Mouse (Mus musculus) heart, postnatal 10 days (tissue): Measurements from ENCODE around the gene Srf. TPM values are rescaled to one million over a fixed set of nuclear protein-coding genes. Genes with fewer than 3 reads are reported as not detected.

ENCODE experiments used
- DNase-seq, 2 experiments: peaks; one replicate each; pipeline ENCODE4 v3.0.0; 2021
- intact Hi-C: fragments of 180-260 bp; cut with DNase I; formaldehyde crosslinking; loops from one replicate; pipeline ENCODE4 v1.15.1; 2025
- total RNA-seq, 2 experiments: library from RNA; stranded (reverse); gene quantifications; 2 replicates each; pipeline ENCODE4 v1.2.3; 2021

Gene Srf
- total RNA-seq = 100 to 1,000 TPM; 129 to 134 TPM

- peak; percentile 97 to 98 for DNase-seq
- intact Hi-C loops = loop anchor here (5.0 to 10.0 kb wide), 2 partner anchors 81 to 149 kb away; partner anchors contain the start of gene Ppp2r5d
Observed at GRCm38 (mm10) chr17:46555673-46556583, at the start of gene Srf. TSS of gene Srf (minus strand) at chr17:46556175.

DNA sequence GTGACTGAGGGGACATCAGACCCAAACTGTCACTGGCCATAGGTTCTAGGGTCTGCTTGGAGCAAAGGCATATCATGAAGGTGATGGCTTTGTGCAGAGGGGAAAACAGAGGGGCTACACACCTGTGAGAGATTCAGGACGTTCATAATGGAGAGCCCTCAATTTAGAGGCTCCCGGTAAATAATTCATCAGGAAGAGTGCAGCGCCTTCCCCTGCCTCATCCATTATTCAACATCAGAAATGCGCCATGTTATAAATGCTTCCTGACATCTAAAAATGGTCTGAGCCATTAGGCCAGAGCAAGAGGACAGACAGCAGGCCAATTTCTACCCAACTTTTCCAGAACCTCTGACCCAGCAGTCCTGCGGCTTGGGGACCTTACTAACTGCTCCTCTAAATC lies 49.2 kb upstream of the Srf start:
- intact Hi-C loops = no loop called here
- DNase-seq = no peak

GRCm38 (mm10) chr17:46603229-46603628 lies 47.3 kb upstream of the Srf start:
- intact Hi-C loops = loop anchor here (5.0 kb wide), 1 partner anchor 34 kb away; no protein-coding TSS in a partner anchor
- no peak for DNase-seq

- DNase-seq = peak; percentile 38 to 44
- intact Hi-C loops = loop anchor here (5.0 kb wide), 1 partner anchor 35 kb away; no protein-coding TSS in a partner anchor
Observed at GRCm38 (mm10) chr17:46602212-46602611, 46.2 kb upstream of the Srf start.

DNA sequence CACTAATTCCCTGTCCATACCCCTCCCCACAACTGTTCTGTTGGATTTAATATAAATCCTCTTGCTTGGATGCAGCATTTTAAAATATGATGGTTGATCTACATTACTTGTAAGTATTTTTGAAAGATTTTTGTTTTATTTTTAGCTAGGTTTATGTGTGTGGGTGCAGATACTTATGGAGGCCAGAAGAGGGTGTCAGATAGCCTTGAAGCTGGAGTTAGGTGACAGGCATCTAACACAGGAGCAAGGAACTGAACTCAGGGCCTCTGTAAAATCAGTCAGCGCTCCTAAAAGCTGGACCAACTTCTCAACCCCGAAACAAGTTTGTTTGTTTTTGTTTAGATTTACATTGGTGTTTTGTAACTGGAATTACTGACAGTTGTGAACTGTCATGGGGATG lies 44.6 kb upstream of the Srf start:
- intact Hi-C loops = loop anchor here (5.0 kb wide), 1 partner anchor 37 kb away; no protein-coding TSS in a partner anchor
- DNase-seq = no peak

- DNase-seq = no peak
- intact Hi-C loops = no loop called here
Observed at GRCm38 (mm10) chr17:46598963-46599362, 43.0 kb upstream of the Srf start.

GRCm38 (mm10) chr17:46597956-46598355 lies 42.0 kb upstream of the Srf start:
- intact Hi-C loops = no loop called here
- DNase-seq = no peak

- DNase-seq = no peak
- intact Hi-C loops = no loop called here
Observed at GRCm38 (mm10) chr17:46595336-46595735, 39.4 kb upstream of the Srf start.

- DNase-seq = no peak
- intact Hi-C loops = no loop called here
Observed at GRCm38 (mm10) chr17:46594606-46595005, 38.6 kb upstream of the Srf start.

DNA sequence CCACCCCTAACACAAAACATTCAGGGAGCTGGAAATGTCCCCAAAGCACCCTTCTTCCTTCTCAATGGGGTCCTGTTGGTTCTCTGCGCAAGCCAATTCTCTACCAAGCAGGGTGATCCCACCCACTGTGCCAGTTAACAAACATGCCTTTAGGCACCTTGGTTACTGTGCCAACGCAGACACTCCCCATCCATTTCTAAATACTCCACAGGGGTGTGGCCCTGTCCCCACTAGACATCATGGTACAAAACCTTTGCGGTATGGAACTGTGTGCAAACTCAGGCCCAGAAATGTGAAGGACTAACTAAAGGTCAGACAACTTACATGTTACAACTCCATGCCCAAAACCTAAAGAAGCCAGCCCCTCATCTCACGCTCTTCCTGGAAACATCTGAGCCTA lies 37.1 kb upstream of the Srf start:
- intact Hi-C loops = no loop called here
- no peak for DNase-seq

DNA sequence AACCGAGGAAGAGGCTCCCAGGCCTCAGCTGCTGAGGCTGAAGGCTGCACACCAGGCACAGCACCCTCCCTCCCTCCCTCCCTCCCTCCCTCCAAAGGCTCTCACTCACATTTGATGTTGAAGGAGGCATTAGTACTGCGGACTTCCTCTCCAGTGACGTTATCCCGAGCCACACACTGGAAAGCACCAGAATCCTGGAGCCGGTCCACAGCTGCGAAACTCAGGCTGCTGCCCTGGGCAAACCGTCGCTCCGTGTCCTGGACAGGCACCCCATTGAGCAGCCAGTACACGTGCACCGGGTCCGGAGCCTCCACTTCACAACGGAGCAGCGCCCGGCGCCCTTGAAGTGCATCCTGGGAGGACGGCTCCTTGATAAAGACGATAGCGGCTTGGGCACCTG lies 35.4 kb upstream of the Srf start:
- peak; percentile 34 to 37 for DNase-seq
- intact Hi-C loops = no loop called here

DNA sequence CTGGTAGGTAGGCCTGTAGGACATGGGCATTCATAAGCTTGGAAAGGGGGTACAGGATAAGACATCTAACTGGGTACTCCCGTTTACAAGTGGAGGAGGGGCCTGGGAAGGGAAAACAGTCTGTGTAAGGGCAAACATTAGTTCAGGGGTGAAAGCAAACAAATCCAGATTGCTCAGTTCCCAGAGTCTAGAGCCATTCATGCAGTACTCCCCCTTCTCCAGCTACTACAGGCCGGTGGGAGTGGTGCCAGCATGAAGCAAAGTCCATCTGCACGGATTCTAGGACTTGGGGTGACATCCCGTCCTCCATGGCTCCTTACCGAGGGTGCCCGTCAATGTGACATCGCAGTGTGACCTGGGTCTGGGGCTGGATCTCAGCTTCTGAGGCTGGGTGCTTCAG lies 34.5 kb upstream of the Srf start:
- intact Hi-C loops = no loop called here
- DNase-seq = no peak

DNA sequence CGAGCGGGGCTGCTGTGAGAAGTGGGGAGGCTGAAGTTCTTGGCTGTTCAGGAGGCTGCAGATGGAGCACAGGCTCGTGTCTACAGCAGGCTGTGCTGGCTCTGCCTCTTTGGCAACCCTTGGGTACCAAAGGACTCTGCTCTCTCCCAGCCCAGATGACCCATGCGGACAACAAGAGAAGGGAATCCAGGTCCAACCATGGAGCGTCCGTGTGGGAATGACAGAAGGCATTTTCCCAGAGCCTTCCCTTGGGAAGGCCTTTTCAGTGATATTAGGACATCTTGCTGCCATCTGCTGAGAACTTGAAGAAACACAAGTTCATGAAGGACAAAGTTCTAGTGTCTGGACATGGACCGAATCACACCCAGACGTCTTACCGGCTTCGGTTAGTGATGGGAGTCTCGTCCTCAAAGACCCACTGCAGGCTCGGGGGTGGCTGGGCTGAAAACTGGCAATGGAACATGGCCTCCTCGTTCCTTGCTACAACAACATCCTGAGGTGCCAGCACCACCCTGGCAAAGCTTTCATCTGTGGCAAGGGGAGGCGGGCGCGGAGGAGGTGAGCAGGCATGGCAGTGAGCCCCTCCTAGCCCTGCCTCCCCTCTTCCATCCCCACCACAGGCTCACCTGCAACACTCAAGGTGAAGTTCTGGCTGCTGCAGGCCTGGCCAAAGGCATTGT lies 33.8 kb upstream of the Srf start:
- intact Hi-C loops = loop anchor here (1.0 kb wide), 1 partner anchor 64 kb away; no protein-coding TSS in a partner anchor
- DNase-seq = no peak

GRCm38 (mm10) chr17:46588913-46589312 lies 32.9 kb upstream of the Srf start:
- DNase-seq = no peak
- intact Hi-C loops = loop anchor here (1.0 kb wide), 1 partner anchor 64 kb away; no protein-coding TSS in a partner anchor

- intact Hi-C loops = no loop called here
Observed at GRCm38 (mm10) chr17:46588173-46588572, 32.2 kb upstream of the Srf start.

DNA sequence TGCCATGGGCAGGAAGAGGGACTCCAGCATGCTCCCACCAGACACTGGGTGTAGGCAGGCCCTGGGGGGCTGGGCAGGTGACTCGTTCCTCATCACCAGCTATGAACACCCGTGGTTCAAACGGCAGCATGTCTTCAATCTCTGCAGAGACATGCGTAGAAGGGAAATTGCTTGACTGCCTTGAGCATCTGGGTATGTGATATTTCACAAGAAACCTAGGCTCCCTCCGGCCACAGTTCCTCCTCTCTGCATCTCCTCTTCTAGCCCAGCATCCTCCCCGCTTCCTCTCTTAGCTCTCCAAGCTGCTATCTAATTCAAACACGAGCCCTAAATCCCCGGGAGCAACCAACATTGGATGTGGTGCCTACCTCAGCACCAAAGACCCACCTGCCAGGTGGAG lies 30.4 kb upstream of the Srf start:
- DNase-seq = no peak
- intact Hi-C loops = no loop called here

More at GRCm38 (mm10) chr17:46588173-46588572, 32.2 kb upstream of the Srf start:
- no peak for DNase-seq

DNA sequence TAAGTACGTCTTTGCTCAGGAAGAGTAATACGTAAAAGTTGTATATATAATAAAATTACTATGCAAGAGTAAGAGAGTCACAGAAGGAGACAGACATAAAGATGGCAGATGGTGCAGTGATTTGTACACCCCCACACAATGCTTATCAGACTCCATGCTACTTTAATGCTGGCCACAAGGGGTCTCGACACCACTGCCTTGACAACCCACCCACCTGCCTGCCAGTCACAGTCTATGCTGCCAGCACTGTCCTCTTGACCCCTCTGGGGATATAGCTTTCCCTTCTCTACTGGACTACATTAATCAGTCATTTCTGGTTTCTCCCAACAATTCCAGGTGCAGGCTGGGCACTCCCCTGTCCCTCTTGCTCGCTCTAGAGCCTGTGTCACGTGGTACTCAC lies 22.7 kb upstream of the Srf start:
- DNase-seq = no peak
- intact Hi-C loops = no loop called here

- intact Hi-C loops = no loop called here
- DNase-seq = peak in 1 of 2 experiments; percentile 40
Observed at GRCm38 (mm10) chr17:46576070-46576469, 20.1 kb upstream of the Srf start.

- intact Hi-C loops = no loop called here
- no peak for DNase-seq
Observed at GRCm38 (mm10) chr17:46574535-46574934, 18.6 kb upstream of the Srf start.

DNA sequence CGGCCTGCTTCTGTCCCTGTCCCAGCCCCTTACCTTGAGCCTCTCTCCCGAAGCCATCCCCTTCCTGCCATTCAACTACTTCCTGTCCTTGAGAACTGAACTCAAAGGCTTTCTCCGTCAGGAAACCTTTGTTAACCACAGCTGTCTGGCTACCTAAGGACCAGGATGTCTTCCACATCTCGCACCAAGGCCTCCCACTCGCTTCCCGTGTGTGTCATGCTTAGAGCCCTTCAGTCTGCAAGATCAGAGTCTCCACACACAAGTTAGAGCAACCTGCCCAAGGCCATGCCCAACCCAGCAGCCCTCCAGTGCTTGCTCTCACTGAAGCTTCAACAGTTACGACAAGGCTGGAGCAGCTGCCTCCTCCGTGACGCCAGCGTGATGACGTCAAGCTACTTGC lies 15.0 kb upstream of the Srf start:
- DNase-seq = no peak
- intact Hi-C loops = no loop called here

DNA sequence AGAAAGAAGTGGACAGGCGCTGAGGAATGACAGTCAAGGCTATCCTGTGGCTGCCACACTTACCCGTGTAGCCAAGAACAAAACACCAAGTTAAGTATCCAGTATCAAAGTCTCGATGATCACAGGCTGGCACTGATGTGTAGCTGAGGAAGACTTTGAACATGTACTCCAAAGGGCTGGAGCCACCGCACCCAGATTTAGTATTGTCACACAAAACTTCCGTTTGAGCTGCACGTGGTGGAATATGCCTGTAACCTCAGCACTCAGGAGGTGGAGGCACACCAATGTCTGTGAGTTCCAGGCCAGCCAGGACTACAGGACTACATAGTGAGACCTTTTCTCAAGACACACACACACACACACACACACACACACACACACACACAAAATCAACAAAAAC lies 3.2 kb upstream of the Srf start:
- DNase-seq = no peak
- intact Hi-C loops = loop anchor here (5.0 to 10.0 kb wide), 2 partner anchors 78 to 146 kb away; partner anchors contain the start of gene Ppp2r5d
